Mouse (Mus musculus) limb, embryonic 12.5 days (tissue): Measurements from ENCODE around the gene Ablim1. TPM values are rescaled to one million over a fixed set of nuclear protein-coding genes. Genes with fewer than 3 reads are reported as not detected.

Experiments
- ATAC-seq: fragments of 200-750 bp; cut with Nextera tagmentation; 2 replicates; pipeline ENCODE4 v1.8.0; 2017; ENCODE audit warnings: low read depth, moderate TSS enrichment; ENCODE audit not compliant: insufficient number of reproducible peaks, insufficient read depth, low FRiP score, low TSS enrichment
- H3K27ac ChIP-seq: fragments of 300-500 bp; sonication (generic); 2 replicates; pipeline ENCODE4 v1.5.1; 2016; ENCODE audit warnings: mild to moderate bottlenecking, moderate library complexity
- H3K27me3 ChIP-seq: fragments of 300-500 bp; sonication (generic); 2 replicates; pipeline ENCODE4 v1.6.1; 2016; ENCODE audit warnings: mild to moderate bottlenecking, moderate library complexity
- H3K36me3 ChIP-seq: fragments of 300-500 bp; sonication (generic); 2 replicates; pipeline ENCODE4 v1.6.1; 2016; ENCODE audit warnings: mild to moderate bottlenecking, moderate library complexity
- H3K4me1 ChIP-seq: fragments of 300-500 bp; sonication (generic); replicated peaks from 2 replicates; pipeline ENCODE4 v1.6.1; 2016
- H3K4me2 ChIP-seq: fragments of 300-500 bp; sonication (generic); 2 replicates; pipeline ENCODE4 v1.6.1; 2016; ENCODE audit warnings: mild to moderate bottlenecking, moderate library complexity
- H3K4me3 ChIP-seq: fragments of 300-500 bp; sonication (generic); replicated peaks from 2 replicates; pipeline ENCODE4 v1.5.1; 2016; ENCODE audit warnings: mild to moderate bottlenecking
- H3K9ac ChIP-seq: fragments of 300-500 bp; sonication (generic); replicated peaks from 2 replicates; pipeline ENCODE4 v1.6.1; 2016; ENCODE audit warnings: mild to moderate bottlenecking, moderate library complexity
- H3K9me3 ChIP-seq: fragments of 300-500 bp; sonication (generic); 2 replicates; pipeline ENCODE4 v1.6.1; 2016; ENCODE audit warnings: mild to moderate bottlenecking, moderate library complexity
- whole genome bisulfite sequencing: fragments of 180-500 bp; shearing (Covaris S2); methylation state at CpG from one replicate; pipeline ENCODE4 v1.1.7; 2016; 5-methylcytosine and 5-hydroxymethylcytosine counted together
- polyA plus RNA-seq: library from polyadenylated mRNA; unstranded; fragments of >200 nt; fragmentation: Nextera tagmentation; extraction: Ambion mirVana; gene quantifications from 2 replicates; pipeline ENCODE4 v1.2.1, GENCODE M21; 2016

The Ablim1 gene
- polyA plus RNA-seq, 1 experiment from 2014 or later = 22.1 TPM

GRCm38 (mm10) chr19:57028327-57029179 is 286.2 kb downstream of the Ablim1 start:
- no peak for ATAC-seq
- Histone ChIP-seq H3K4me3 (no peak overlapping the region), H3K36me3 (no peaks in the 10 kb centered on the region), H3K4me1 (no peaks in the 10 kb centered on the region), H3K27me3 (no peaks in the 10 kb centered on the region), H3K27ac (no peak overlapping the region), H3K4me2 (no peak overlapping the region), H3K9ac (no peak overlapping the region), H3K9me3 (peaks cover 6% of the 10 kb centered on the region)
- 77% methylated on average over 8 of the region's 8 CpGs for WGBS

- Histone ChIP-seq H3K27me3 (no peaks in the 10 kb centered on the region), H3K4me1 (no peaks in the 10 kb centered on the region), H3K4me3 (no peak overlapping the region), H3K9ac (no peak overlapping the region), H3K4me2 (no peak overlapping the region), H3K36me3 (no peaks in the 10 kb centered on the region), H3K27ac (no peak overlapping the region), H3K9me3 (peaks cover 6% of the 10 kb centered on the region)
- 78% methylated on average over 4 of the region's 4 CpGs for WGBS
- ATAC-seq = no peak
Measured at GRCm38 (mm10) chr19:57026501-57026900, 288.2 kb downstream of the Ablim1 start.

- Histone ChIP-seq H3K9me3 (no peaks in the 10 kb centered on the region), H3K4me1 (peaks cover 11% of the 10 kb centered on the region; the same call in 1 of the 2 replicates), H3K4me2 (no peak overlapping the region), H3K36me3 (no peaks in the 10 kb centered on the region), H3K27ac (no peak overlapping the region), H3K9ac (no peak overlapping the region), H3K4me3 (no peak overlapping the region), H3K27me3 (no peaks in the 10 kb centered on the region)
- ATAC-seq = no peak
- WGBS = 76% methylated on average over 8 of the region's 8 CpGs
Measured at GRCm38 (mm10) chr19:57017785-57018179, 296.9 kb downstream of the Ablim1 start.

GRCm38 (mm10) chr19:57016995-57017784 is 297.5 kb downstream of the Ablim1 start:
- Histone ChIP-seq H3K4me1 (peaks cover 11% of the 10 kb centered on the region; the same call in 1 of the 2 replicates), H3K27me3 (no peaks in the 10 kb centered on the region), H3K36me3 (no peaks in the 10 kb centered on the region), H3K4me2 (no peak overlapping the region), H3K9ac (no peak overlapping the region), H3K27ac (no peak overlapping the region), H3K9me3 (no peaks in the 10 kb centered on the region), H3K4me3 (no peak overlapping the region)
- no peak for ATAC-seq
- WGBS = 54% methylated on average over 15 of the region's 15 CpGs

GRCm38 (mm10) chr19:57014808-57015207 is 299.9 kb downstream of the Ablim1 start:
- H3K36me3 ChIP-seq = no peaks in the 10 kb centered on the region
- H3K27ac ChIP-seq = no peak overlapping the region
- ATAC-seq = no peak
- H3K9ac ChIP-seq = no peak overlapping the region
- WGBS = 83% methylated on average over 3 of the region's 3 CpGs
- H3K4me1 ChIP-seq = peaks cover 29% of the 10 kb centered on the region
- H3K4me3 ChIP-seq = no peak overlapping the region
- no peaks in the 10 kb centered on the region for H3K9me3 ChIP-seq
- no peak overlapping the region for H3K4me2 ChIP-seq
- H3K27me3 ChIP-seq = peaks cover 2% of the 10 kb centered on the region; the same call in 1 of the 2 replicates

GRCm38 (mm10) chr19:57013271-57013677 is 301.4 kb downstream of the Ablim1 start:
- Histone ChIP-seq H3K4me2 (no peak overlapping the region), H3K9me3 (no peaks in the 10 kb centered on the region), H3K4me3 (no peak overlapping the region), H3K36me3 (no peaks in the 10 kb centered on the region), H3K9ac (no peak overlapping the region), H3K4me1 (peaks cover 42% of the 10 kb centered on the region), H3K27ac (no peak overlapping the region), H3K27me3 (peaks cover 18% of the 10 kb centered on the region)
- 68% methylated on average over 6 of the region's 6 CpGs for WGBS
- ATAC-seq = no peak

- peaks cover 30% of the 10 kb centered on the region for H3K27me3 ChIP-seq
- peaks cover 46% of the 10 kb centered on the region for H3K4me1 ChIP-seq
- no peak overlapping the region for H3K4me2 ChIP-seq
- no peak overlapping the region for H3K9ac ChIP-seq
- no peak overlapping the region for H3K4me3 ChIP-seq
- WGBS = 57% methylated on average over 3 of the region's 3 CpGs
- H3K27ac ChIP-seq = no peak overlapping the region
- no peak for ATAC-seq
- no peaks in the 10 kb centered on the region for H3K36me3 ChIP-seq
- no peaks in the 10 kb centered on the region for H3K9me3 ChIP-seq
Measured at GRCm38 (mm10) chr19:57012068-57012467, 302.7 kb downstream of the Ablim1 start.

- Histone ChIP-seq H3K9ac (no peak overlapping the region), H3K4me3 (no peak overlapping the region), H3K36me3 (no peaks in the 10 kb centered on the region), H3K4me1 (peaks cover 42% of the 10 kb centered on the region), H3K9me3 (no peaks in the 10 kb centered on the region), H3K27me3 (peaks cover 41% of the 10 kb centered on the region), H3K4me2 (no peak overlapping the region), H3K27ac (0 out of 2 replicates have a peak overlapping the region, but pooled peaks have one; percentile 35)
- no peak for ATAC-seq
- 27% methylated on average over 4 of the region's 4 CpGs for WGBS
Measured at GRCm38 (mm10) chr19:57010064-57010463, 304.7 kb downstream of the Ablim1 start.

- Histone ChIP-seq H3K4me3 (no peak overlapping the region), H3K27me3 (peaks cover 42% of the 10 kb centered on the region), H3K36me3 (no peaks in the 10 kb centered on the region), H3K4me1 (peaks cover 42% of the 10 kb centered on the region), H3K9me3 (no peaks in the 10 kb centered on the region), H3K27ac (0 out of 2 replicates have a peak overlapping the region, but pooled peaks have one; percentile 35), H3K9ac (no peak overlapping the region), H3K4me2 (no peak overlapping the region)
- WGBS = 52% methylated on average over 4 of the region's 4 CpGs
- ATAC-seq = no peak
Measured at GRCm38 (mm10) chr19:57009653-57010052, 305.1 kb downstream of the Ablim1 start.

- Histone ChIP-seq H3K27ac (no peak within 1 kb of the TSS), H3K27me3 (peaks cover 42% of the 10 kb centered on the region), H3K9ac (peak within 1 kb of the TSS; percentile 58), H3K4me2 (peak within 1 kb of the TSS; percentile 94), H3K9me3 (no peaks in the 10 kb centered on the region), H3K36me3 (no peaks in the 10 kb centered on the region), H3K4me3 (peak within 1 kb of the TSS; percentile 55), H3K4me1 (peaks cover 49% of the 10 kb centered on the region)
- ATAC-seq = no peak
- 2% methylated on average over 68 of the region's 68 CpGs for WGBS
Measured at GRCm38 (mm10) chr19:57007781-57008710, 306.7 kb downstream of the Ablim1 start, which contains the start of gene Afap1l2. Afap1l2 (minus strand) TSS chr19:57008228.
